Mouse (Mus musculus): ENCODE results near the gene Dtnb. TPM values are rescaled to one million over a fixed set of nuclear protein-coding genes. Genes with fewer than 3 reads are reported as not detected.

The Dtnb gene
- polyA plus RNA-seq, 1 experiment from 2014 or later = 43.7 TPM

DNA sequence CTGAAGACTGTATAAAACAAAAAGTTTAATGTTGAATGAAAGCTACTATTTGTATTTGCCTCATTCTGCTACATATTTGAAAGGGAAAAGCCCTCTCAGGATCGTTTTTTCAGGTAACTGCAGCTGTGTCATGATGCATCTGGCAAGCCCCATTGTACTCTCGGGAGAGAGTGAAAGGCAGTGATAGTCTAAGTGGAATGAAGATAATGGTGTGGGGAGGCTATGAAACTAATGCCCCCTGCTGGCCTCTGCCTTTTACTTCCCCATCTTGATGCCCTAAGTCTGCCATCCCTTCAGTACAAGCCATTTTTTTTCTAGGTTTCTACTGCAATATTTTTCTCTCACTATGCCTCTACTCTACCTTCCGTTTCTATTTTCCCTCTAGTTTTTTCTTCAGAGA lies 69.8 kb downstream of the Dtnb start:
- no peaks in the 10 kb centered on the region for H3K9me3 ChIP-seq (replicated peaks)
- 63% methylated on average over 3 of the region's 3 CpGs for WGBS
- H3K4me1 ChIP-seq = no peaks in the 10 kb centered on the region
- H3K27ac ChIP-seq = no peak overlapping the region
- H3K27me3 ChIP-seq (ENCODE audit: low read depth, poor library complexity, severe bottlenecking) = no peaks in the 10 kb centered on the region
- H3K4me3 ChIP-seq = no peak overlapping the region
- peaks cover 6% of the 10 kb centered on the region; the same call in 1 of the 2 replicates for H3K36me3 ChIP-seq
- DNase-seq (ENCODE audit: low spot score) = no peak

DNA sequence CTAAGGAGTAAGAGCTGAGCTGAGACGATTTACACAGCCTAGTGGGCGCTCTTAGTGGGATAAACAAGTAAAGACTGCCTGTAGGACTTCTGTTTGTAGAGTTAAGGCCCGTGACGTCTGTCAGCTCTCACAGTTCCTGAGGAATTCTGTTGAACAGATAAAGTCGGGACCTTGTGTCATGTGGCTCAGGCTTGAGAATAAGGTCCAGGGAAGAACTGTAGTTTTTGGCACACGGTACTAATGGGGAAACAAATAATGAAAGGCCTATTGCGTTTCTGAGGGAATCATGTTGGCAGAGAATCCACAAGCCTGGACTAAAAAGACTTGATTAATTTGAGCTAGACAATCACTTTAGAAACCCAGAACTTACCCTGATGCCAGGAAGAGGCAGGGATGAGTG lies 84.6 kb downstream of the Dtnb start:
- H3K4me1 ChIP-seq = no peaks in the 10 kb centered on the region
- DNase-seq (ENCODE audit: low spot score) = no peak
- no peaks in the 10 kb centered on the region for H3K9me3 ChIP-seq (replicated peaks)
- no peaks in the 10 kb centered on the region for H3K27me3 ChIP-seq (ENCODE audit: low read depth, poor library complexity, severe bottlenecking)
- WGBS = 88% methylated on average over 7 of the region's 7 CpGs
- H3K36me3 ChIP-seq = no peaks in the 10 kb centered on the region; the same call in none of the 2 replicates
- no peak overlapping the region for H3K27ac ChIP-seq
- no peak overlapping the region for H3K4me3 ChIP-seq

GRCm38 (mm10) chr12:3657234-3657633 lies 85.1 kb downstream of the Dtnb start:
- H3K36me3 ChIP-seq = no peaks in the 10 kb centered on the region; the same call in none of the 2 replicates
- H3K9me3 ChIP-seq (replicated peaks) = no peaks in the 10 kb centered on the region
- no peak for DNase-seq (ENCODE audit: low spot score)
- no peaks in the 10 kb centered on the region for H3K4me1 ChIP-seq
- H3K27ac ChIP-seq = no peak overlapping the region
- no peak overlapping the region for H3K4me3 ChIP-seq
- no peaks in the 10 kb centered on the region for H3K27me3 ChIP-seq (ENCODE audit: low read depth, poor library complexity, severe bottlenecking)
- 95% methylated on average over 4 of the region's 4 CpGs for WGBS

GRCm38 (mm10) chr12:3657786-3658185 lies 85.6 kb downstream of the Dtnb start:
- no peaks in the 10 kb centered on the region for H3K27me3 ChIP-seq (ENCODE audit: low read depth, poor library complexity, severe bottlenecking)
- H3K4me1 ChIP-seq = no peaks in the 10 kb centered on the region
- DNase-seq (ENCODE audit: low spot score) = no peak
- no peaks in the 10 kb centered on the region for H3K9me3 ChIP-seq (replicated peaks)
- 94% methylated on average over 10 of the region's 10 CpGs for WGBS
- H3K36me3 ChIP-seq = no peaks in the 10 kb centered on the region; the same call in none of the 2 replicates
- no peak overlapping the region for H3K27ac ChIP-seq
- H3K4me3 ChIP-seq = no peak overlapping the region

- H3K36me3 ChIP-seq = peaks cover 3% of the 10 kb centered on the region
- DNase-seq (ENCODE audit: low spot score) = no peak
- no peaks in the 10 kb centered on the region for H3K4me1 ChIP-seq
- H3K27ac ChIP-seq = no peak overlapping the region
- no peaks in the 10 kb centered on the region for H3K27me3 ChIP-seq (ENCODE audit: low read depth, poor library complexity, severe bottlenecking)
- 91% methylated on average over 4 of the region's 4 CpGs for WGBS
- no peaks in the 10 kb centered on the region for H3K9me3 ChIP-seq (replicated peaks)
- no peak overlapping the region for H3K4me3 ChIP-seq
Measured at GRCm38 (mm10) chr12:3659554-3660311, 87.6 kb downstream of the Dtnb start.

GRCm38 (mm10) chr12:3660985-3661635 lies 88.9 kb downstream of the Dtnb start:
- Histone ChIP-seq H3K9me3 (replicated peaks) (no peaks in the 10 kb centered on the region), H3K27ac (no peak overlapping the region), H3K36me3 (peaks cover 5% of the 10 kb centered on the region), H3K4me1 (no peaks in the 10 kb centered on the region), H3K4me3 (no peak overlapping the region), H3K27me3 (ENCODE audit: low read depth, poor library complexity, severe bottlenecking) (no peaks in the 10 kb centered on the region)
- WGBS = 76% methylated on average over 1 of the region's 1 CpGs
- no peak for DNase-seq (ENCODE audit: low spot score)

DNA sequence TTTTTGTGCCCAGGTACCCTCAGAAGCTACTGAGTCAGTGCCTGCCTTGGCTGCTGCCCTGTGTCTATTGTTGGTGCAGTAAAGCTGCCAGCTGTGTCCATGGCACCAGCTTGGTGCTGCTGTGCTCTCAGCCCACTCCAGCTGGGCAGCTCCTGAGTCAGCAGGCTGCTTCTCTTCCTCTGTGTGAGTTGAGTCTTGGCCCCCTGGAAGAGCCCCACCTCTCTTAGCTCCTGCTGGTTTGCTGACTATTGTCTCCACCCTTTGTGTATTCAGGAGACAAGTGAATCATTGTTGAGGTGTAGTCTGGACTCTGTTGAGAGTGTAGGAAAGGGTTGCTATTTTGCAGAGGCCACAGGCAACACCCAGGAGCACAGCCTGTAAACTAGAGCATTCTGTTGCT lies 90.5 kb downstream of the Dtnb start:
- Histone ChIP-seq H3K4me1 (no peaks in the 10 kb centered on the region), H3K9me3 (replicated peaks) (no peaks in the 10 kb centered on the region), H3K36me3 (peaks cover 5% of the 10 kb centered on the region), H3K27ac (no peak overlapping the region), H3K4me3 (no peak overlapping the region), H3K27me3 (ENCODE audit: low read depth, poor library complexity, severe bottlenecking) (no peaks in the 10 kb centered on the region)
- DNase-seq (ENCODE audit: low spot score) = no peak

DNA sequence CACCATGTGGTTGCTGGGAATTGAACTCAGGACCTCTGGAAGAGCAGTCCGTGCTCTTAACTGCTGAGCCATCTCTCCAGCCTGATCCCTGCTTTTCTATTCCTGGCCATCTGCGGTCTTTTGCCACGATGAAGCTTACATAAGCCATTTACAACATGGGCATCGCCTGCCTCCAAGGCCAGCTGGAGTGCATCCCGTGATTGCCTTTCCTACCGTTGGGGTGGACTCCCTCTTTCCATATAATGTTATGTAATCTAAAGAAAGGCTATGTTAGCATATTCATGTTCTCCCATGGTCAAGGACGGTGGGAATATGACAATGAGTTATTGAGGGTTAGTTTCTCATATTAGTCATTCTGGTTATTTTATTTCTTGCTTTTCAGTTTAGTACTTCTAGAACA lies 91.2 kb downstream of the Dtnb start:
- H3K36me3 ChIP-seq = peaks cover 5% of the 10 kb centered on the region
- H3K27ac ChIP-seq = no peak overlapping the region
- no peak overlapping the region for H3K4me3 ChIP-seq
- H3K4me1 ChIP-seq = no peaks in the 10 kb centered on the region
- no peaks in the 10 kb centered on the region for H3K27me3 ChIP-seq (ENCODE audit: low read depth, poor library complexity, severe bottlenecking)
- DNase-seq (ENCODE audit: low spot score) = no peak
- H3K9me3 ChIP-seq (replicated peaks) = no peaks in the 10 kb centered on the region
- 95% methylated on average over 7 of the region's 7 CpGs for WGBS

DNA sequence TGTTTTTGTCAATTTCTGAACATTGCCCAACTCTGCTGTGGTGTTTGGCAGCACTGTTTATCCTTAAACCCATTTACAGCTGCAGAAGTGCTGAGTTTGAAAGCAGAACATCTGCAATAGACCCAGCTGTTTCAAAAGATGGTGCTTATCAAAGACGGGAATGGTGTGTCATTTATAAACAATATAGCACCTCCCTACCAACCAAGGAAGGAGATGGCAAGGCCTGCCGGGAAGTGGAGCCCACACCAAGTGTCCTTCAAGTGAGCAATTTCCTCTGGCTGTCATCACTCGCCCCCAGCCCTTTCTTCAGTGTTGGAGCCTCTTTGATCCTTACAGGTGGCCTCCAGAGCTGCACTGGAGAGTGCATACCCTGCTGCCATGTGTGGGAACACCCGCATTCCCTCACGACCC lies 97.8 kb downstream of the Dtnb start:
- Histone ChIP-seq H3K36me3 (peaks cover 9% of the 10 kb centered on the region; the same call in 1 of the 2 replicates), H3K27ac (no peak overlapping the region), H3K27me3 (ENCODE audit: low read depth, poor library complexity, severe bottlenecking) (no peaks in the 10 kb centered on the region), H3K4me3 (no peak overlapping the region), H3K9me3 (replicated peaks) (no peaks in the 10 kb centered on the region), H3K4me1 (peaks cover 6% of the 10 kb centered on the region; the same call in 1 of the 2 replicates)
- WGBS = 35% methylated on average over 5 of the region's 5 CpGs
- peak; percentile 75 for DNase-seq (ENCODE audit: low spot score)

- 92% methylated on average over 4 of the region's 4 CpGs for WGBS
- no peak for DNase-seq (ENCODE audit: low spot score)
- peaks cover 8% of the 10 kb centered on the region; the same call in 1 of the 2 replicates for H3K36me3 ChIP-seq
- no peaks in the 10 kb centered on the region for H3K27me3 ChIP-seq (ENCODE audit: low read depth, poor library complexity, severe bottlenecking)
- no peak overlapping the region for H3K27ac ChIP-seq
- peaks cover 6% of the 10 kb centered on the region; the same call in 1 of the 2 replicates for H3K4me1 ChIP-seq
- no peaks in the 10 kb centered on the region for H3K9me3 ChIP-seq (replicated peaks)
- H3K4me3 ChIP-seq = no peak overlapping the region
Measured at GRCm38 (mm10) chr12:3671117-3671516, 98.9 kb downstream of the Dtnb start.

DNA sequence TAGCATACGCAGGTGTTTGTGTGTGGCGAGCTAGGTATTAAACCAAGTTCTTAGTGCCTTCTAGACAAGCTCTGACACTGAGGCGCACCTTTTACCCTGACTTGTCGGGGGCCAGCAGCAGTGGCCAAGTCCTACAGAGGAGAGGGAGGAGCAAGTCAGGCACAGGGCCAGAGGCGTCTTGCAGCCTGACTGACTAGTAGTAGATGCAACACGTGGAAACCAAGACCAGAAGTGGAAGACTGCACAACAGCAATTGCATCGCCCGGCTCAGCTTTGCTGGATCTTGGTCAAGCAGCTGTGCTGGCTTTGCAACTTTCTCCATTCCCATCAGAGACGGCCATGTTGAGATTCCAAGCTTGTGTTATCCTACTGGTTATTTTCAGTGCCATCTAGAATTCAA lies 100.6 kb downstream of the Dtnb start:
- no peak for DNase-seq (ENCODE audit: low spot score)
- Histone ChIP-seq H3K4me3 (no peak overlapping the region), H3K4me1 (peaks cover 6% of the 10 kb centered on the region; the same call in 1 of the 2 replicates), H3K27me3 (ENCODE audit: low read depth, poor library complexity, severe bottlenecking) (no peaks in the 10 kb centered on the region), H3K27ac (no peak overlapping the region), H3K36me3 (peaks cover 8% of the 10 kb centered on the region; the same call in 1 of the 2 replicates), H3K9me3 (replicated peaks) (no peaks in the 10 kb centered on the region)
- 91% methylated on average over 9 of the region's 9 CpGs for WGBS

DNA sequence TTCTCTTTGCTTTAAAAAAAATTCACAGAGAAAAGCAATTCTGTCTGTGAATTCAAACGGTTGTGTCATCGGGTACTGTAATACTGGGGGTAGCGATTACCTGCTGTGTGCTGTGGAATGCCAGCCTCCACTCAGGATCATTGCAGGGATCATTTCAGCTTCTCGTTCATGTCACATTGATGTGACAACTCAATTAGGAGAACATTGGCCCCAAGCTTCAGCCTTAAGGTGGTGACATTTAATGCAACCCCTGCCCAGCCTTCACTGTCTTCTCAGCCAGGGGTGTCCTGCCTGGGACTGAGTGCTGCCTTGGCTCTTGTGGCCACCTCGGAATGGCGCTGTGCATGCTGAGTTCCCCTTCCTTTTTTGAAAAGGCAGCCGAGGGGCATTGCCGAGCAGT lies 101.7 kb downstream of the Dtnb start:
- Histone ChIP-seq H3K4me3 (no peak overlapping the region), H3K4me1 (peaks cover 6% of the 10 kb centered on the region; the same call in 1 of the 2 replicates), H3K9me3 (replicated peaks) (no peaks in the 10 kb centered on the region), H3K27ac (no peak overlapping the region), H3K36me3 (peaks cover 5% of the 10 kb centered on the region; the same call in 1 of the 2 replicates), H3K27me3 (ENCODE audit: low read depth, poor library complexity, severe bottlenecking) (no peaks in the 10 kb centered on the region)
- 89% methylated on average over 8 of the region's 8 CpGs for WGBS
- DNase-seq (ENCODE audit: low spot score) = no peak

GRCm38 (mm10) chr12:3674913-3675312 lies 102.7 kb downstream of the Dtnb start:
- Histone ChIP-seq H3K4me3 (no peak overlapping the region), H3K4me1 (peaks cover 4% of the 10 kb centered on the region; the same call in 1 of the 2 replicates), H3K27me3 (ENCODE audit: low read depth, poor library complexity, severe bottlenecking) (no peaks in the 10 kb centered on the region), H3K27ac (no peak overlapping the region), H3K36me3 (no peaks in the 10 kb centered on the region), H3K9me3 (replicated peaks) (no peaks in the 10 kb centered on the region)
- no peak for DNase-seq (ENCODE audit: low spot score)
- WGBS = 94% methylated on average over 9 of the region's 9 CpGs

All from limb, embryonic 10.5 days (tissue).